Mouse (Mus musculus) ES-CJ7 (cell line): ENCODE results near the gene Paics.
"Not testable (repeated sequence)": the region's sequence is repeated elsewhere in the genome, so short reads cannot be mapped to it uniquely, and the experiment has no call there.

Experiments
- DNase-seq: peaks from one replicate; pipeline ENCODE4 v3.0.0; 2011; ENCODE audit warnings: low read depth, low spot score

Paics gene

DNA sequence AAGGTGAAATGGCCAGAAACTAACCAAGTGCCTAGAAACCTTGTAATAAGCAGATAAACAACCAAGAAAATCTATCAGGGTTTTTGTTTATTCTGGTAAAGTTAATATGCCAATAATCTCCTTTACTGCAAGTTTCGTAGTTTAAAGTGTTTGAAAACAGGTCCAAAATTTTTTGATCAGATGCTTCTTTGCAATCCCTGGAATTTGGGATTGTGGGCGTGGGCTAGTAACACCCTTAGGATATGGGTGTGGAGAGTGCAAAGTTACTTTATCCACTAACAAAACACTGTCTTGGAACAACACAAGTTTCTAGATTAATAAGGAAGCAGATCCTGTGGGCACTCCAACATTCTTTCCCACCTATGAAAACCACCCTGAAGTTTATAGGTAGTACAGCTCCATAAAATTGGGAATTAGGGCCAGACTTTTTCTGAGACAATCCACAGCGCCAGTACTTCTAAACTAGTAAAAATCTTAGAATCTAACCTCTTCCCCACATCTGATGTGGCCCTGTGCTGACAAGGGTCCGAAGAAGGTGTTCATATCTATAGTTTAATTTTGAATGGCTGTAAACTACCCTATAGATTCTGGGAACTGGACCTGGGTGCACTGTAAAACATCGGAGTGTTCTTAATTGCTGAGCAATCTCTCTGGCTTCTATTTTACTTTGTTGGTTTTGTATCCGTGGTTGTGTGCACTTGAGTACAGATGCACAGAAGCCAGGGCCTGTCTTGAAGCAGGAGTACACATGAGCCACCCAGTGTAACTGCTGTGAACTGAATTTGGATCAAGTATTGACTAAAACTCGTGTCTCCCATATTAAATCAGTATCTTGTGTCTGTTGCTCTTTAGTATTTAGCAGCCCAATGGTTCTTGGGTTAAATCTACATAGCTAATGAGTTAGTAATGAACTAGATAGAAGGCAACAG lies 1.3 kb downstream of the Paics start:
- DNase-seq, result peak; percentile 47

DNA sequence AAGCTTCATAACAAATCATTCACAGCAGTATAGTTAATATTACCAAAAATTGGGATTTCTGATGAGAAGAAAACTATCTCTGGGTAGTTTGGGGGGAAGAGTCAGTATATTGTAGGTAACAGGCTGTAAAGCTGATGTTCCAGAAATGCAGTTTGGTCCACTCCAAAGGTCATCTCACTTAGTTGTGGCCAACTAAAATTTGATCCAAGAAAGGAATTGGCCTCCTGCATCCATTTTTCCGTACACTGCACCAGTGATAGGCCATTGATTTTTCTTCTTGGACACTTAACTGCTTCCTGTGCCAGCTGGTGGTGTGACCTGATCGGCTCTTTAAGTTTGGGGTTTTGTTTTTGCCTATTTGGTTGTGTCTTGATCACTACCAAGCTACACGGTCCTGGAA lies 2.7 kb downstream of the Paics start:
- no peak for DNase-seq

DNA sequence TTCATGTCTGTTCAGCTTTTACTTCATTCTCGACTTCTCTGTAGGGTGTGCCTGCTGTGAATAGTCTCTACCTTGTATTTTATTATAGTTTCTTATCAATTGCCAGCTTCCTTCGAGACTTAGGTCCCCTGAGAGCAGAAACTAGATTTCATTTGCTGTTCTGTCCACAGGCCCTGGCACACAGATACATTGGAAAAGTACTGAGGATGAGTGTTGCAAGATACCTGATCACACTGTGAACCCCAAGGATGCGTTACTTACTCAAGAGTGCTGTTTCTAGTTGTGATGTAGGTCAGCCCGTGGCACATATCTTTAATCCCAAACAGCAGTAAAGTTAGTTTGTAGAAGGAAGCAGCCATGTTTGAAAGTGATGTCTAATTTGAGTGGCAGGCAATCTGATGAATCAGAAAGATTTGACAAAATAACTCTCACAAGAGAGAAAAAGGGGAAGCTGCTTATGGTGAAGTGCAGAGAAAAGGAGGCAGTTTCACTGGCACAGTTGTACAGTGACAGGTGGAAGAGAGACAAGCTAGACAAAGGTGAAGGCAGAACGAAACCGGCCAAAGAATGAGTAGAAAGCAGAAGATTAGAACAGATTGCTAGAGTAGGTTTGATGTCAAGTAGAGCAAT lies 3.3 kb downstream of the Paics start:
- DNase-seq, result no peak

DNA sequence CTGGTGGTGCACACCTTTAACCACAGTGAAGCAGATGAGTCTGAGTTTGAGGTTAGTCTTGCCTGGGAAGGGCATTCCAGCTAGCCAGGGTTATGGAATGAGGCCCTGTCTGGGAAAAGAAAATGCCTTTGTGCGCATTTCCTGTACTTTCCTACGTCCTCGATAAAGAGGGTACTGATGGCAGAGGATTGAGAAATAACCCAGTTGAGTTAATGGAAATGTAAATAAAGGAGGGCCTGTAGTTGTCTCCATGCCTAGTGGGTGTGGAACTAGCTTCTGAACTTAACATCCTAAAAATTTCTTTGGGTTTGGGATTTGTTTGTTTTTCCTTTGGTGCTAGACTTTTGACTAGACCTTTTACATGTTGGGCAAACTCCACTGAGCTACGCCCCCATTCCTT lies 4.4 kb downstream of the Paics start:
- DNase-seq, result no peak

DNA sequence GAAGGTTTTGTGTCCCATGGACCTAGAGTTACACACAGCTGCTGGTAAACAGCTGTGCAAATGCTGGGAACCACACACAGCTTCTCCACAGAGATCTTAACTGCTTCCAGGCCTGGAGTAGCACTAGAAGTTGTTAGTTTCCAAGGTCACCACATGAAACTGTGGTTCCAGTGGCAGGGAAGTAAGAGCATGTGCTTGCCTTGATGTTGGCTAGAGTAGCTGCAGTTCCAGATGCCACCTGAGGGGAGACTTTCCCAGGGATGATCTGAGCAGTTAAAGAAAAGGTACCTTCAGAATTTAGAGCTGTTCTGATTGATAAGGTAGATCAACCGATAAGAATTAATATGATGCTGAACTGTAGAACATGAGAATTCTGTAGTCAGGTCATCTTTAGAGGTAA lies 6.8 kb downstream of the Paics start:
- DNase-seq, result peak; percentile 76

DNA sequence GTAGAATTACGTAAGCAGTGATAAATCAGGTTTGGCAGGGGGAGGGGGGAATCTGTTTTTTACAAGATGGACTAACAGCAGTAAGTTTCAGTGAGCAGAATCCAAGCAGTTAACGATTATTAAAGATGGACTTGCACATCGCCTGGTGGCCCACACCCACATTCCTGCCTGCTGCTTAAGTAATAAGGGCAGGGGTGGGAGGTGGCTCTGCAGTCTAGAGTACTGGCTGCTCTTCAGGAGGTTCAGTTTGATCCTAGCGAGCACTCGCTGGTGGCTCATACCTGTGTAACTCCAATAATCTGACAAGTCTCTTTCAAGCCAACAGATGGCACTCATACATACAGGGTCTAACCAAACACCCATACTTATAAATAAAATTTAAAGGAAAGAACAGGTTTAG lies 8.5 kb downstream of the Paics start:
- DNase-seq, result peak; percentile 24

DNA sequence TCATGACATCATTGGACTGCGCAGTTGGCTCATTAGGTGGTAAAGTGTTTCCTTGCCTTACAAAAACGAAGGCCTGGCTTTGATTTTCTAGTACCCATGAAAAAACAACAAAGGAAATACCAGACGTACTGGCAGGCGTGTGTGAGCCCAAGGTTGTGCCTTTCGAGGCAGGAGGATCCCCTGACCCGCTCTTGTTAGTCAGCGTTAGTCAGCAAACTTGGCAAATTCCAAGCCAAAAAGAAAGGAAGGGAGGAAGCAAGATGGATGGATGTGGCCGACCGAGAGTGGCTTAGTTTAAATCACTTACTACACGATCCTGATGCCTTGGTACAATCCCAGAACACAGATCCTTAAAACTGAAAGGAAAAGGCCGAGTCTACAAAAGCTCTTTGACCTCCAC lies 11.4 kb downstream of the Paics start:
- DNase-seq, result no peak

DNA sequence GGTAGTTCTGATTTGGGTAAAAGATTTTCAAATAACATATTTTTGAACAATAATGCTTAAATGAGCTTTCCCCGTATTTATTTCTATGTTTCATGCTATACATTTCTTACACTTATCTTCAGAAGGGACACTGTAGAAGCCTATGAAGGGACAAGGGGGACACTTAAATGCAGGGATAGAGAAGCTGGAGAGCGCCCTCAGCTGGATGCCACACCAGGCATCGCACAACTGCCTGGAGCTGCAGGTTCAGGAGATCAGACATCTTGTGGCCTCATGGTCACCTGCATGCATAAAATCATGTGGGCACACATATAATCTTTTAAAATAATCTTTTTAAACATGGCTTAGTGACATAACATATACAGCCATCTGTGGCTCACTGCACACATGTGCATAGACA lies 13.5 kb downstream of the Paics start:
- no peak for DNase-seq

DNA sequence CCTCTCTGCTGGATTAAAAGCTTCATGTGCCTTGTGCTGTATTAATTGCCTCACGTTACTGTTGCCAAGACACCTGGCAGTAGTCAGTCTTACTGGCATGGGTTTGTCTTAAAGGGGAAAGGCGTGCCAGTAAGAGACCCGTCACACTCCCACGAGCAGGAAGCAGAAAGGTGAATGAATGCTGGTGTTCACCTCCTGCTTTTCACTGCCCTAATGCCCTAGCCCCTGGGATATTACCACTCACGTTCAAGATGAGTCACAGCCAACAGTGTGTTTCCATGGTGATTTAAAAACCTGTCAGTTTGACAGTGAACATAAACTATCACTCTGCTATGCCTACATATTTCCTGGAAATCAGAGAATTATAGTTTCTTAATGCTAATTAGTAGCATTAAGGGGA lies 18.1 kb downstream of the Paics start:
- DNase-seq, result no peak

DNA sequence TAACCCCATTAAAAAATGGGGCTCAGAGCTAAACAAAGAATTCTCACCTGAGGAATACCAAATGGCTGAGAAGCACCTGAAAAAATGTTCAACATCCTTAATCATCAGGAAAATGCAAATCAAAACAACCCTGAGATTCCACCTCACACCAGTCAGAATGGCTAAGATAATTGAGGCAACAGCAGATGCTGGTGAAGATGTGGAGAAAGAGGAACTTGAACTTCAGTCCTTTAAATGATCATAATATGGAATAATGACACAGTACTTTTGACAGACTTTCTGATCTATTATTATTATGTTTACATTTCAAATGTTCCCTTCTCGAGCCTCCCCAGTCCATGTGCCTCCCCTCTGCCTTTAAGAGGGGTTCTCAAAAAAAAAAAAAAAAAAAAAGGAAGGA lies 20.0 kb downstream of the Paics start:
- DNase-seq, result not testable (repeated sequence)

DNA sequence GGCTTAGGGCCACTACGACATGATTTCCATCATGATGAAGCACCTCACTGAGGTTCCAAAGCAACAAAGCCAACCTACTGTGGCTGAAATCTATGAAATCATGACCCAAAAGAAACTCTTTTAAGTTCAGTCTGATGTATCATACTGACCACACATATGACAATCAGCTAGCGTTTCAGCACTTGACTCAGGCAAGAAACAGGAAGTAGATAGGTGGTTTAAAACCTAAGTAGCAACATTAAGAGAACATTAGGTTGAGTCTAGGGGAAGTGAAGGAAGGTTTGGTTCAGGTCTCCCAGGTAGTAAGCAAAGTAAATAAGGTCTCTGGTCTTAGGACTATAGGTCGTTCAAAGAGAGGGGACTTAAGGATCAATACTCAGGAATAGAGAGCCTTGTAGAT lies 22.4 kb downstream of the Paics start:
- DNase-seq, result no peak

DNA sequence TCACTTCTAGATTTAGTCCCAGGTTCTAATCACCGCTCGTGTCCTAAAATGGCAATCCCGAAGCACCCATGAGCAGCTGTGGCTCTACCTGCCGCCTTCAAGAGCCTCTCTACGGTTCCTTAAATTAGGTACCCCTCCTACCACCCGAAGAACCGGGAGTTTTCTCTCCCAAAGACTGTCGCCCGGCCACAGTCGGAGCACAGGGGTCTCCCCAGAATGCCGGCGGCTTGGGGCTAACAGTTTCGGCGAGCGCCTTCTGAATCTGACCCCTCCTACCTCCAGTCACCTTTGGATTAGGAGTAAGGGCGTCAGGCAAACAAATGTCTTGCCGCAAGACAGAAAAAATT lies 23.1 kb downstream of the Paics start:
- DNase-seq, result no peak

DNA sequence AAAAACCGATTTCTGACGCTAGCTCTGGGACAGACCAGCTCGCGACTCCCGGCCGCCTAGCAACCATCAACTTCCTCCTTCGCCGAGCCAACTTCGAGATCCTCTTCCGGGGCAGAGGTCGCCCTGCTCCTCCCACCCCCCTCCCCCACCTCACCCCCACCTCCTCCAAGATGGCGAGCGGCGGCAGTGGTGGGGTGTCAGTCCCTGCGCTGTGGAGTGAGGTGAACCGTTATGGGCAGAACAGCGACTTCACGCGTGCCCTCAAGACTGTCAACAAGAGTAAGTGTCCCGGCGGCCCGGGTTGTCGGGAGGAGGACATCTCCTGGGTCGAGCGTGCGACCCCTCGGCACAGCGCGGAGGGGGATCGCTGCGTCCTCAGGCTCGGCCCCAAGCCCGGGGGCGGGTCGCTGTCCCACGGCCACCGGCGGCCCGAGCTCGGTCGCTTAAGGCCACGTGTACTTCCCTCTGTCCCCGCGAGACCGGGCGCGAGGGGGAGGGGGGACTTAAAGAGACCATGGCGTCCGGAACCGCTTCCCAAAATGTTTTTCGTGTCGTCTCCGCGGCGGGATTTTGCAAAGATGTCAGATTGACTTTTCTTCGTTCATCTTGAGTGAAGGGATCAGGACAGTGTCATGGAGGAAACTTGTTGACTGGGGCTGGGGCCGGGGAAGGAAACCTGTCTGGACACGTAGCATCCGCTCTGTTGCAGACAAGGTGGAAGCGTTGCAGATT lies 23.6 kb downstream of the Paics start, which contains the start of gene Srp72:
Gene Srp72 (plus strand): TSS at position 130 of the 732 bp plus-strand sequence.
- peak; percentile 84 for DNase-seq

DNA sequence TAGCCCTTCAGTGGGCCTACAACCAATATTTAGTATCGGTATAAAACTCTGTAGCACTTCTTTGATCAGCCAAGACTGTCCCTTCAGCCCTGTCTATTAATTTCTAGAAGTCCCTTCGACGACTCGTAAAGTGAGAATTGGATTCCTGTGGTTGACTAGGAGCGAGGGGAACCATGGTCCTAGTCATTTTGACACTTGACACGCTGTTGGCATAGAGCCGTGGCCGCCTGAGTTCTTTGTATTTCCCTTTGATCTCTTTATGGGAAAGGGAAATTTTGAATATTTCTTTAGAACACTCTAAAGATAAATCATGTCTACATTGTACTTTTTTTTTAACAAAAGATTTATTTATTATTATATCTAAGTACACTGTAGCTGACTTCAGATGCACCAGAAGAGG lies 24.6 kb downstream of the Paics start:
- DNase-seq, result no peak

DNA sequence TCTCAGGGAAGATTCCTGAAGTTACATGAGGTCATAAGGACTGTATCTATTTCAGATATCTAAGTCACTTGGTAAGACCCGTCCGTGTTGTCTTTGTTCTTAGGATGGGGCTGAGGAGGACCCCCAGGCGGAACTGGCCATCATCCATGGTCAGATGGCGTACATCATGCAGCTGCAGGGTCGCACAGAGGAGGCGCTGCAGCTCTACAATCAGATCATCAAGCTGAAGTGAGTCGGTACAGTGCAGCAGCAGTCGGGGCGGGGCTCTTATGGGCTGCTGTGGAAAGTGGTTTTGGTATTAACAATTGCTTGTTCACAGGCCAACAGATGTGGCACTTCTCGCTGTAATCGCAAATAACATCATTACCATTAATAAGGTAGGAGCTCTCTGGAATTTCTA lies 32.9 kb downstream of the Paics start:
- DNase-seq, result peak; percentile 51

DNA sequence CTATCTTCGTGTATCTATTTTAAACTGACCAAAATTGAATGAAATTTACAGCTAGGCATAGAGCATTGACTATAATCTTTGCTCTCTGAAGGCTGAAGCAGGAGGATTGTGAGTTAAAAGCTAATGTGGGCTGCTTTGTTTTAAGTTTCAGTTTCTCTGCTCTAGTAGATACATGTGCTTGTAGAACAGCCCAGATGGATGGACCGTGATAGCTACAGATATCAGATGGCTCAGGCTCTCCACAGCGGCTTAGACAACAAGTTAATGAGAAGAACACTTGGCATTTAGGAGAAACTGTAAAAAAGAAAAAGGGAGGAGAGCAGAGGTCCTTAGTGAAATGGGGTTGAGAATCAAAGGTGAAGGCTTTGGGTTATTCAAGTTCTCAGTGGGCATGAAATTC lies 39.7 kb downstream of the Paics start:
- no peak for DNase-seq

DNA sequence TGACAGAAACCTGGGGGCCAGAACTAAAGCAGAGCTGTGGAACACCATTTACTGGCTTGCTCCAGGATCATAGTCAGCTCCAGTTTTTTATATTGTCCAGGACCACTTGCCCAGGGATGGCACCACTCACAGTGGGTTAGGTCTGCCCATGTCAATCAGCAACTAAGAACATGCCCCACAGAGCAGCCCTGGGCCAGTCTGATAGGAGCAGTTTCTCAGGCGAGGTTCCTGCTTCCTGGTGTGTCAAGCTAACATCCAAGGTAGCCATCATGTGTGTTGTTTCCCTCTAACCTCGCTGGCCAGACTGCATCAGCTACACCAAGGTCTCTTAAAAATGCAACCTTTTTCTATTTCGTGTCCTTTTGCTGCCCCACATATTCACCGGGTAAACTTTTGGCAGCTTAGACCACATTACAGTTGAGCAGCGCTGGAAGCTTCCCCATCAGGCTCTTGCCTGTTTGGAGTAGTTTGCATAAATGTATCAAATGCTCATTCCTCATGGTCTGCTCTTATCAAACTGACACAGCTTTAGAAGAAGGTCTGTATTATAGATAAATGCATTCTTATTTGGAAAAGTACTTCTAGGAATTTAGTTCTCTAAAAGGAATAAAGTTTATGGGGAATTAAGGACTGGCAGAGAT lies 42.2 kb downstream of the Paics start:
- no peak for DNase-seq

DNA sequence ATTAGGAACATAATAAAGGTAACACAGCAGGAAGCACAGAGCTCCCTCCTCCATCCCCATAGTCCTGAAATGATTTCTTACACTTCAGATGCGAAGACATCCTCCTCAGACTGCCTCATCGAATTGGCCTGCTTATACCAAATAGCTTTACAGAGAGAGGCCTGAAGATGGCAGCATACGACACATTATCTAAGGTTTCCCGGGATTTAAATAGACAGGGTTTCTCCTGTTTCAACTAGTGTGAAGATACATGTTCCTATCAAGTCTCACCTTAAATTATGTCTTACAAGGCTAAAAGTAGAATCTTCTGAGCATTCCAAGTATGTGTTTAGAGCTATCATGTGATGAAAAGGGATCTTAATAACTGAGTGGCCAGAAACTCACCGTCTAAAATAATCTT lies 47.3 kb downstream of the Paics start:
- peak; percentile 65 for DNase-seq

DNA sequence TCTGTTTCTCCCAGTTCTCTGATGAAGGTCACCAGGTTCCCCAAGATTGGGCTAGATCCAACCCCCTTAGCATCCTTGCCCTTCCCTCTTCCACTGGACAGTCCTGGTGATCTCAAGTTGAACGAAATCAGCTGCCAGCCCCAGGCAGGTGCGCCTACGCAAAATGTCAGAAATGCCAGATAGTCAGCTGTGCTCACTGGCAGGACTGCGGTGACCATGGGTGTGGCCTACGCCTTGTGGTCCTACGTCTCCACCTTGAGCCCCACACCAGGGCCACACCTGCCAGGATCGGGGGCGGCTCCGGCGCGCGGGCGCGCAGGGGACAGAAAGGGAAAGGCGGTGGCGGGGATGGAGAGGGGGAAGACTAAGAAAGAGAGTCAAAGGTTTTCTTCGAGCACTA lies 50.1 kb downstream of the Paics start:
- DNase-seq, result no peak

DNA sequence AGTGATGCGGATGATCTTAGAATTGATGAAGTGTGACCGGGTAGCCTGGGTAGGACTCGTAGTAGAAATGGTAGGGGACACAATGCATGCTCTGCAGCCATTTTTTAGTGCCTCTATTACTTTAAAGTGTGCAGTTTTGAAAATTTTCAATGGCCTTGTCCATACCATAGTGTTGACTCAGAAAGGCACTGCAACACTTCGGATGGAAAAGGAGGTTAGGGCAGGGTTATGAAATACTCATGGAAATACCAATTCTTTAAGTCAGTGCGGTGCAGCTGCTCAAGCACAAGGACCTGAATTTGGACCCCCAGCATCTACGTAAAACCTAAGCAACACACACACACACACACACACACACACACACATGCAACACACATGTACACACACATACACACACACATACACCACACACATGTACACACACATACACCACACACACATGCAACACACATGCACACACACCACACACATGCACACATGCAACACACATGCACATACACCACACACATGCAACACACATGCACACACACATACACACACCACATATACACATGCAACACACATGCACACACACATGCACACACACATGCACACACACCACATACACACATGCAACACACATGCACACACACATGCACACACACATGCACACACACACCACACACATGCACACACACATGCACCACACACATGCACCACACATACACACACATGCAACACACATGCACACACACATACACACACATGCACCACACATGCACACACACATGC lies 53.1 kb downstream of the Paics start, which contains the start of gene Arl9:
Gene Arl9 (plus strand): TSS at position 5 of the 771 bp plus-strand sequence.
- no peak for DNase-seq

DNA sequence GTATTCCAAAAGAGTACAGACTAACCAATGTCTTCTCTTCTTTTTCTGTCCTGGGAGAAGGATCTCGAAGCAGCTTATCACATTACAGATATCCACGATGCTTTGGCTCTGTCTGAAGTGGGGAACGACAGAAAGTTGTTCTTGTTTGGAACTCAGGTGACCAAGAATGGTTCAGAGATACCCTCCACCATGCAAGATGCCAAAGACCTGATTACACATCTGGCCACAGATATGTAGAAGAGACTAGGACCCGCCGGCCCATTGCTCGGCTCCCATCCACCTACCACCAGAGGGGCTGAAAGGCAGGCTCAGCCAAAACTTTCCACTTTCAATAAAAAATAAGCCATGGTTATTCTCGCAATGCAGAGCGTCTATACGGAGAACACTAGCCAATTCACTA lies 59.2 kb downstream of the Paics start:
- DNase-seq, result no peak
